Mouse (Mus musculus) testis, adult 2 months (tissue): ENCODE results near the gene Mrps23. TPM values are rescaled to one million over a fixed set of nuclear protein-coding genes. Genes with fewer than 3 reads are reported as not detected.
A peak's percentile ranks its signal among the peaks of the same experiment; 100 is the strongest.

Experiments used
- H3K27ac ChIP-seq: fragments of 200-500 bp; 2 replicates; pipeline ENCODE4 v1.5.1; 2012; ENCODE audit warnings: low read depth, low read length; ENCODE audit not compliant: control insufficient read depth, insufficient read depth
- H3K27me3 ChIP-seq: fragments of 200-500 bp; 2 replicates; pipeline ENCODE4 v1.6.1; 2012; ENCODE audit warnings: mild to moderate bottlenecking, low read length, moderate library complexity; ENCODE audit not compliant: control insufficient read depth, insufficient read depth
- H3K36me3 ChIP-seq: fragments of 200-500 bp; 2 replicates; pipeline ENCODE4 v1.6.1; 2012; ENCODE audit warnings: mild to moderate bottlenecking, low read length; ENCODE audit not compliant: control insufficient read depth, insufficient read depth
- H3K4me1 ChIP-seq: fragments of 200-500 bp; 2 replicates; pipeline ENCODE4 v1.6.1; 2012; ENCODE audit warnings: low read length; ENCODE audit not compliant: control insufficient read depth, insufficient read depth
- H3K4me3 ChIP-seq: fragments of 200-500 bp; 2 replicates; pipeline ENCODE4 v1.5.1; 2012; ENCODE audit warnings: low read depth, mild to moderate bottlenecking, low read length, moderate library complexity, mixed read lengths; ENCODE audit not compliant: control insufficient read depth
- CTCF ChIP-seq: fragments of 200-500 bp; IDR thresholded peaks from 2 replicates; pipeline ENCODE4 v1.5.1; 2012; ENCODE audit warnings: low read depth, mild to moderate bottlenecking, inconsistent platforms, low read length, moderate library complexity; ENCODE audit not compliant: control insufficient read depth, insufficient read depth, insufficient replicate concordance
- POLR2A ChIP-seq: fragments of 200-500 bp; IDR thresholded peaks from 2 replicates; pipeline ENCODE4 v1.6.1; 2012; ENCODE audit warnings: low read depth, mild to moderate bottlenecking, inconsistent platforms, low read length, moderate library complexity; ENCODE audit not compliant: control insufficient read depth
- polyA plus RNA-seq: library from polyadenylated mRNA; depleted of rRNA; stranded (reverse); fragments of >200 nt; gene quantifications from 2 replicates; pipeline ENCODE4 v1.2.3, GENCODE M21; 2012

Gene Mrps23
- polyA plus RNA-seq, 1 experiment = 29.8 TPM

DNA sequence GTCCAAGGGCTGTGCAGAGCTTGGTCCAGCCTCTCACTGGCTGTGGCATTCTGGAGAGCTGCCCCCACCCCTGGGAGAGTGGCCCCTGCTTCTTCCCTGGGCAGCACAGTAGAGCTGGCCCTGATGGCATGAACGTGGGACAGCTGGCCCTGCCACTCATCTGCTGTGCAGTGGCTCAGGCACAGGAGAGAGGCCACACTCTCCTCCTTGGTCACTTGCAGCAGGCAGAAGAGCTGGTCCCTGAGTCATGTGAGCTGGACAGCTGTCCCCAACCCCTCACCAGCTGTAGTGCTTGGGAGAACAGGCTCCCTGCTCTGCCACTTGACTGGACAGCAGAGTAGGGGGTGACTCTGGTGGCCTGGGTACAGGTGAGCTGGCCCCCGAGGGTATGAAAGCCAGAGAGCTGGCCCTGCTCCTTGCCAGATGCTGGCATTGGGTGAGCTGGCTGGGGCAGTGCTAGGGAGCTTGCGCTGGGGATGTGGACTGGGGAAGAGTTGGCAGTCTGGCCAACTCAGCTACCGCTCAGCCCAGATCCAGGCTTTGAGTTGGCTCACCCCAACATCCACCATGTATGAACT, 27.1 kb downstream of the Mrps23 start:
- Histone ChIP-seq H3K27ac (no peak overlapping the region), H3K4me3 (no peak overlapping the region), H3K4me1 (no peaks in the 10 kb centered on the region; the same call in 1 of the 2 replicates), H3K36me3 (no peaks in the 10 kb centered on the region), H3K27me3 (no peaks in the 10 kb centered on the region)
- TF ChIP-seq POLR2A (no peak), CTCF (no peak)

- Histone ChIP-seq H3K4me3 (no peak overlapping the region), H3K4me1 (no peaks in the 10 kb centered on the region; the same call in 1 of the 2 replicates), H3K27me3 (no peaks in the 10 kb centered on the region), H3K27ac (no peak overlapping the region), H3K36me3 (no peaks in the 10 kb centered on the region)
- no peak for TF ChIP-seq POLR2A
- no peak for TF ChIP-seq CTCF
Measured at GRCm38 (mm10) chr11:88233528-88234427, 29.6 kb downstream of the Mrps23 start.

- Histone ChIP-seq H3K27ac (peak overlapping the region; percentile 29; the same call in 1 of the 2 replicates), H3K36me3 (no peaks in the 10 kb centered on the region), H3K27me3 (no peaks in the 10 kb centered on the region), H3K4me3 (no peak overlapping the region), H3K4me1 (no peaks in the 10 kb centered on the region; the same call in 1 of the 2 replicates)
- TF ChIP-seq CTCF (no peak), POLR2A (no peak)
Measured at GRCm38 (mm10) chr11:88234789-88235188, 30.6 kb downstream of the Mrps23 start.

DNA sequence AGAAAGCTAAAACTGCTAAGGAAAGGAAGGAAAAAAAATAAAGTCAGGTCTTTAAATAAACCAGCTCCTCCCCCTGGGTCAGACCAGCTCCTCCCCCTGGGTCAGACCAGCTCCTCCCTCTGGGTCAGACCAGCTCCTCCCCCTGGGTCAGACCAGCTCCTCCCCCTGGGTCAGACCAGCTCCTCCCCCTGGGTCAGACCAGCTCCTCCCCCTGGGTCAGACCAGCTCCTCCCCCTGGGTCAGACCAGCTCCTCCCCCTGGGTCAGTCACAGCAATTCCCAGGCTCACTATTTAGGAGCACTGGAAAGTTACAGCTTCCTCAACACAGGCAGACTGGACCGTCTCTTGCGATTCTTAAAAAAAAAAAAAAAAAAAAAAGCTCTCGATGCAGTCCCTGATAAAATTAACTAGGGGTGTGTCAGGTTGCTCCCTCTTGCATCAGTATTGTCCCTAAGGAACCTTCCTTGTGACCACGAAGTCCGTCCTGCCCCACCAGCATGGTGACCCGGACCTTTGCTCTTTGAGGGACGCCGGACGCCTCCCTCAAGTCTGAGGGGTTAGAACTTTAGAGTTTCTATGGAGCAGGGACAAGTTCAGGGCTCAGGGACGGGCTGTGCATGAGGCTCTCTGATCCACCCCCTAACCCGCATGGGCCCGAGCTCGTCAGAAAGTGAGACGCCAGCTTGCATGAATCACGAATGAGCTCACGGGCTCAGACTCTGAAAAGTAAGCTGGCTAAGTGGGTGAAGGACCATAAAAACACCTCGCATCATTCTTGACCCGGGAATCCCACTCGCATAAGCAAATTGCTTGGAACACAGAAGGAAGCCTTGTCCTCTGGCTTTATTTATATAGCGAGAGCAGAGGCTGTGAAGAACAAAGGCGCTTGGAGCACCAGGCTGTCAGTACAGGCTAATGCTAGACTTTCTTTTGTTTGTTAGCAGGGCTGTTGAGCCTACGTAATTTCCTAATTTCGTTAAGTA, 31.3 kb downstream of the Mrps23 start:
- TF ChIP-seq POLR2A (no peak), CTCF (no peak)
- no peaks in the 10 kb centered on the region; the same call in 1 of the 2 replicates for H3K4me1 ChIP-seq
- no peaks in the 10 kb centered on the region for H3K27me3 ChIP-seq
- no peak overlapping the region for H3K4me3 ChIP-seq
- no peaks in the 10 kb centered on the region for H3K36me3 ChIP-seq
- no peak overlapping the region for H3K27ac ChIP-seq

- no peak for TF ChIP-seq CTCF
- TF ChIP-seq POLR2A = no peak
- no peak overlapping the region for H3K27ac ChIP-seq
Measured at GRCm38 (mm10) chr11:88240275-88240674, 36.1 kb downstream of the Mrps23 start.

GRCm38 (mm10) chr11:88240736-88241353, 36.7 kb downstream of the Mrps23 start:
- Histone ChIP-seq H3K36me3 (no peaks in the 10 kb centered on the region), H3K27me3 (no peaks in the 10 kb centered on the region), H3K27ac (no peak overlapping the region), H3K4me1 (no peaks in the 10 kb centered on the region), H3K4me3 (no peak overlapping the region)
- TF ChIP-seq POLR2A (no peak), CTCF (no peak)

More at GRCm38 (mm10) chr11:88240275-88240674, 36.1 kb downstream of the Mrps23 start:
- no peaks in the 10 kb centered on the region for H3K27me3 ChIP-seq
- no peaks in the 10 kb centered on the region for H3K36me3 ChIP-seq
- H3K4me1 ChIP-seq = no peaks in the 10 kb centered on the region; the same call in 1 of the 2 replicates
- H3K4me3 ChIP-seq = no peak overlapping the region
